Mouse (Mus musculus) olfactory bulb, adult 2 months (tissue): ENCODE measurements around the gene Ndufv1.

Experiments used
- CTCF ChIP-seq: fragments of 200-500 bp; IDR thresholded peaks from 2 replicates; pipeline ENCODE4 v1.5.1; 2012; ENCODE audit warnings: low read depth, mild to moderate bottlenecking, low read length, moderate library complexity; ENCODE audit not compliant: insufficient read depth
- POLR2A ChIP-seq: fragments of 200-500 bp; IDR thresholded peaks from 2 replicates; pipeline ENCODE4 v1.6.1; 2012; ENCODE audit warnings: mild to moderate bottlenecking, low read depth, low read length, moderate library complexity; ENCODE audit not compliant: insufficient read depth

DNA sequence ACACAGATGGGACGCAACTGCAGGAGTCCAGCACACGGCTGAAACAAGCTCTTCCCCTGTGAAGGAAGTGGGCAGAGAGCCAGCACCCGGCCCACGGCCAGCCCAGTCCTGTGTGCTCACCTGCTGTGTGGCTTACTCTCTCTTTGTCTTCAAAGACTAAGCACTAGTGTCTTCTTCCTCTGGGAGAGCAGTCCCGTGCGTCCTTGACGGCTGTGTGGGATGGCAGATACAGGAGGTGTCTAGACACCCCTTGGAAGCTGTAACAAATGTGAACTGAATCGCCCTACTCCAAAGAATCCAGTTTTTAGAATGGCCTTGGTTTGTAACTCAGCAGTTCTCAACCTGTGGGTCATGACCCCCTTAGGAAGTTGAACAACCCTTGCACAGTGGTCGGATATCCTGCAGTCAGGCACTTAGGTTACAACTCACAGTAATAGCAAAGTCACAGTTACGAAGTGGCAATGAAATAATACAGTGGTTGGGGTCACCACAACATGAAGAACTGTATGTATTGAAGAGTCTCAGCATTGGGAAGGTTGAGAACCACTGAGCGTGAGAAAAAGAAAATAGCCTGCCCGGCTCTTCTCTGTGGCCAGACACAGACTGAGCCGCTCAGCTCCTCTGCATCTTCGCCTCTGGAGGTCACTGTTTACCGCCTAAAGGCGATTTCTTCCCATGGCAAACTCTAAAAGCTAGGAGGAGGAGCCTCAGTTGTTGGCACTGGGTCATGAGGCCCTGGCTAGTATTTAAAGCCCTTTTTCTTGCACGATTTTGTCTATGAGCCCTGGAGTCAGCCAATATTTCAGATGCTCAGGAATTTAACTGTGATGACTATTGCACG is 6.4 kb upstream of the Ndufv1 start:
- peak; percentile 72 for TF ChIP-seq CTCF
- no peak for TF ChIP-seq POLR2A
